Mouse (Mus musculus): ENCODE measurements around the gene Mest. TPM values are rescaled to one million over a fixed set of nuclear protein-coding genes. Genes with fewer than 3 reads are reported as not detected.

Gene Mest
- polyA plus RNA-seq, 1 experiment = 25.3 TPM

GRCm38 (mm10) chr6:30695124-30695523 is 28.2 kb upstream of the Mest start:
- TF ChIP-seq CTCF (IDR thresholded peaks at IDR 0.05; ENCODE audit: borderline replicate concordance, insufficient read depth, low read depth, low read length) (no peak), POLR2A (IDR thresholded peaks at IDR 0.05; ENCODE audit: borderline replicate concordance, insufficient read depth, low read length) (no peak)
- DNase-seq = peak in 1 of 2 experiments; percentile 10
- H3K27ac ChIP-seq (ENCODE audit: insufficient read depth, low read length) = no peak overlapping the region
- WGBS = 91% methylated on average over 8 of the region's 8 CpGs
- peaks cover 4% of the 10 kb centered on the region; the same call in 1 of the 2 replicates for H3K4me1 ChIP-seq (ENCODE audit: control insufficient read depth, insufficient read depth, low read length)
- no peaks in the 10 kb centered on the region for H3K27me3 ChIP-seq (ENCODE audit: control insufficient read depth, insufficient read depth, low read length)
- no peak overlapping the region for H3K4me3 ChIP-seq (replicated peaks; ENCODE audit: insufficient read depth, low read depth, low read length)

DNA sequence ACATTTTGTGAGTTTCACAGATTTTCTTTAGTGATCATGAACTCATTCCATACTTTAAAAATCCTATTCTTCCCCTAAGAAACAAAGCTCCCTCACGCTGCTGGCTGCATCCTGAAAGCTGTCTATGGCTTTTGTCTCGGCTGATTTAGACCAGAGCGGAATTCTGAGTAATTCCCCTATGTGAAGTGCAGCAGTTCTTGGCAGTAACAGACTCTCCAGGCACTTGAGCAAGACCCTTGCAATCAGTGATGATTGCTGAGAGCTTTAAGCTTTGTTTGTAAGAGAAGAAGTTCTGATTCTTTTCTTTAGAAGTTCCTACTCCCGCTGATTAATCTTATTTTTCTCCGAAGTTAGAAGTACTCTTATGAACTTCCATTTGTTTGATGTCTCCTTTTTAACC is 25.9 kb upstream of the Mest start:
- Histone ChIP-seq H3K27me3 (ENCODE audit: control insufficient read depth, insufficient read depth, low read length) (no peaks in the 10 kb centered on the region), H3K4me1 (ENCODE audit: control insufficient read depth, insufficient read depth, low read length) (peaks cover 4% of the 10 kb centered on the region; the same call in 1 of the 2 replicates), H3K27ac (ENCODE audit: insufficient read depth, low read length) (no peak overlapping the region), H3K4me3 (replicated peaks; ENCODE audit: insufficient read depth, low read depth, low read length) (no peak overlapping the region)
- no peak for TF ChIP-seq POLR2A (IDR thresholded peaks at IDR 0.05; ENCODE audit: borderline replicate concordance, insufficient read depth, low read length)
- DNase-seq = no peak
- 64% methylated on average over 5 of the region's 5 CpGs for WGBS

- DNase-seq = no peak
- H3K4me1 ChIP-seq (ENCODE audit: control insufficient read depth, insufficient read depth, low read length) = no peaks in the 10 kb centered on the region; the same call in 1 of the 2 replicates
- no peak overlapping the region for H3K4me3 ChIP-seq (replicated peaks; ENCODE audit: insufficient read depth, low read depth, low read length)
- H3K27me3 ChIP-seq (ENCODE audit: control insufficient read depth, insufficient read depth, low read length) = no peaks in the 10 kb centered on the region
- 51% methylated on average over 4 of the region's 4 CpGs for WGBS
- H3K27ac ChIP-seq (ENCODE audit: insufficient read depth, low read length) = no peak overlapping the region
- TF ChIP-seq CTCF (IDR thresholded peaks at IDR 0.05; ENCODE audit: borderline replicate concordance, insufficient read depth, low read depth, low read length) = no peak
- TF ChIP-seq POLR2A (IDR thresholded peaks at IDR 0.05; ENCODE audit: borderline replicate concordance, insufficient read depth, low read length) = no peak
Observed at GRCm38 (mm10) chr6:30698036-30698435, 25.3 kb upstream of the Mest start.

- no peak for TF ChIP-seq CTCF (IDR thresholded peaks at IDR 0.05; ENCODE audit: borderline replicate concordance, insufficient read depth, low read depth, low read length)
- TF ChIP-seq POLR2A (IDR thresholded peaks at IDR 0.05; ENCODE audit: borderline replicate concordance, insufficient read depth, low read length) = no peak
Observed at GRCm38 (mm10) chr6:30700182-30700581, 23.2 kb upstream of the Mest start.

GRCm38 (mm10) chr6:30702881-30703280 is 20.5 kb upstream of the Mest start:
- TF ChIP-seq CTCF (IDR thresholded peaks at IDR 0.05; ENCODE audit: borderline replicate concordance, insufficient read depth, low read depth, low read length) (no peak), POLR2A (IDR thresholded peaks at IDR 0.05; ENCODE audit: borderline replicate concordance, insufficient read depth, low read length) (no peak)
- 83% methylated on average over 6 of the region's 6 CpGs for WGBS
- Histone ChIP-seq H3K27ac (ENCODE audit: insufficient read depth, low read length) (no peak overlapping the region), H3K27me3 (ENCODE audit: control insufficient read depth, insufficient read depth, low read length) (no peaks in the 10 kb centered on the region), H3K4me1 (ENCODE audit: control insufficient read depth, insufficient read depth, low read length) (no peaks in the 10 kb centered on the region), H3K4me3 (replicated peaks; ENCODE audit: insufficient read depth, low read depth, low read length) (no peak overlapping the region)
- no peak for DNase-seq

More at GRCm38 (mm10) chr6:30700182-30700581, 23.2 kb upstream of the Mest start:
- Histone ChIP-seq H3K27ac (ENCODE audit: insufficient read depth, low read length) (no peak overlapping the region), H3K4me1 (ENCODE audit: control insufficient read depth, insufficient read depth, low read length) (no peaks in the 10 kb centered on the region), H3K4me3 (replicated peaks; ENCODE audit: insufficient read depth, low read depth, low read length) (no peak overlapping the region), H3K27me3 (ENCODE audit: control insufficient read depth, insufficient read depth, low read length) (no peaks in the 10 kb centered on the region)
- DNase-seq = no peak
- 90% methylated on average over 6 of the region's 6 CpGs for WGBS

DNA sequence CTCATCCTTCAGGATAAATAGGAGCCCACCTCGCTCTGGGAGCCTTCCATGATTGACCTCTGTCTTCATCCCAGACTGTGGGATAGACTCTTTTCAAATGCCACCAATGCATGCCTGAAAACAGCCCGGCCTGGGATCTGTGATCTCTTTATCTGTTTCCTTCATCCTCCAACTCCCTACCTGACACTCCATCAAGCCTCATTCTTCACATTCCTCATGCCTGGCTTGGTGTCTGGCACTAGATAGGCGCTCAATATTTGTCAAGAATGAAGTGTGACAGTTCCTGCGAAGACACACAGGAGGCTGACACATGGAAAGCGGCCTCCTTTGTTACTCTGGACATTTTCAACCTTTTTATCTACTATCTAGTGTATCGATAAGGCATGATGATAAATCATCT is 19.9 kb upstream of the Mest start:
- H3K27ac ChIP-seq (ENCODE audit: insufficient read depth, low read length) = no peak overlapping the region
- DNase-seq = no peak
- no peak overlapping the region for H3K4me3 ChIP-seq (replicated peaks; ENCODE audit: insufficient read depth, low read depth, low read length)
- H3K27me3 ChIP-seq (ENCODE audit: control insufficient read depth, insufficient read depth, low read length) = no peaks in the 10 kb centered on the region
- no peaks in the 10 kb centered on the region for H3K4me1 ChIP-seq (ENCODE audit: control insufficient read depth, insufficient read depth, low read length)
- WGBS = 37% methylated on average over 6 of the region's 6 CpGs
- TF ChIP-seq CTCF (IDR thresholded peaks at IDR 0.05; ENCODE audit: borderline replicate concordance, insufficient read depth, low read depth, low read length) (no peak), POLR2A (IDR thresholded peaks at IDR 0.05; ENCODE audit: borderline replicate concordance, insufficient read depth, low read length) (no peak)

DNA sequence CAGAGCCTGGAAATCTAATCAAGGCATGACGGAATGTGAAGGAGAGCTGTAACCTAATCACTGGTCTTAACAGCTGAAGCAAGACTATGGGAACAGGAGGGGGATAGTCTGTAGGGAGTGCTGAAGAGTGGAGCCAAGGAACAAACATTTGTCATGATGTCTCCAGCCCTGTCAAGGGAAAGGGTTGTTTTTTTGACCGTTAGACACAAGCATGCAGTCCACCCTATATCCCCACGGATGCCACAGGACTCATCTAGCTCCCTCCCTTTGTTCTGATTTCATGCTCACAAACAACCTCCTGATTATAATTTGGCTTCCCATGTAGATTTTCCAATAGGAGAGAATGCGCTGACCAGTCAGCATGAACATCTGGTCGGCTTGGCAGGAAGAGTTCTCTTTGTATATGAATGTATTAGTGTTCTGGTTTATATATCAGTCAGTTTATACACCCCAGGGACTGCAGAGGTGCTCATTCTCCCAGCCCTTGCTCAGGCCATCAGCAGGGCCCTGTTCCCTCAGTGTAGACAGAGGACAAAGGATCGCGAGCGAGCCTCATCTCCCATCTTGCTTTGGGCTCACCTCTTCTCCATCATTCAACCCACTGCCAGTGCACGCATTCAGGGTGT is 19.3 kb upstream of the Mest start:
- no peak overlapping the region for H3K27ac ChIP-seq (ENCODE audit: insufficient read depth, low read length)
- DNase-seq = no peak
- H3K27me3 ChIP-seq (ENCODE audit: control insufficient read depth, insufficient read depth, low read length) = no peaks in the 10 kb centered on the region
- WGBS = 61% methylated on average over 9 of the region's 9 CpGs
- no peaks in the 10 kb centered on the region for H3K4me1 ChIP-seq (ENCODE audit: control insufficient read depth, insufficient read depth, low read length)
- no peak for TF ChIP-seq CTCF (IDR thresholded peaks at IDR 0.05; ENCODE audit: borderline replicate concordance, insufficient read depth, low read depth, low read length)
- no peak for TF ChIP-seq POLR2A (IDR thresholded peaks at IDR 0.05; ENCODE audit: borderline replicate concordance, insufficient read depth, low read length)
- H3K4me3 ChIP-seq (replicated peaks; ENCODE audit: insufficient read depth, low read depth, low read length) = no peak overlapping the region

- H3K27me3 ChIP-seq (ENCODE audit: control insufficient read depth, insufficient read depth, low read length) = no peaks in the 10 kb centered on the region
- H3K4me1 ChIP-seq (ENCODE audit: control insufficient read depth, insufficient read depth, low read length) = no peaks in the 10 kb centered on the region
- DNase-seq = no peak
- no peak overlapping the region for H3K4me3 ChIP-seq (replicated peaks; ENCODE audit: insufficient read depth, low read depth, low read length)
- TF ChIP-seq POLR2A (IDR thresholded peaks at IDR 0.05; ENCODE audit: borderline replicate concordance, insufficient read depth, low read length) = no peak
- TF ChIP-seq CTCF (IDR thresholded peaks at IDR 0.05; ENCODE audit: borderline replicate concordance, insufficient read depth, low read depth, low read length) = no peak
- H3K27ac ChIP-seq (ENCODE audit: insufficient read depth, low read length) = no peak overlapping the region
- WGBS = 58% methylated on average over 6 of the region's 6 CpGs
Observed at GRCm38 (mm10) chr6:30709115-30709514, 14.2 kb upstream of the Mest start.

All from cerebellum, adult 2 months (tissue).